Mouse (Mus musculus): ENCODE measurements around the gene Mixl1.

Gene Mixl1
- long read RNA-seq, experiment 1 = 0 reads
- long read RNA-seq, experiment 2 = 0 reads

GRCm38 (mm10) chr1:180696626-180697352 lies at the start of gene Mixl1:
Mixl1 (minus strand) TSS chr1:180697034.
- intact Hi-C loops (cut with DNase I) = no loop called here

- intact Hi-C loops (cut with DNase I) = no loop called here
Measured at GRCm38 (mm10) chr1:180729231-180729630, 32.4 kb upstream of the Mixl1 start.

DNA sequence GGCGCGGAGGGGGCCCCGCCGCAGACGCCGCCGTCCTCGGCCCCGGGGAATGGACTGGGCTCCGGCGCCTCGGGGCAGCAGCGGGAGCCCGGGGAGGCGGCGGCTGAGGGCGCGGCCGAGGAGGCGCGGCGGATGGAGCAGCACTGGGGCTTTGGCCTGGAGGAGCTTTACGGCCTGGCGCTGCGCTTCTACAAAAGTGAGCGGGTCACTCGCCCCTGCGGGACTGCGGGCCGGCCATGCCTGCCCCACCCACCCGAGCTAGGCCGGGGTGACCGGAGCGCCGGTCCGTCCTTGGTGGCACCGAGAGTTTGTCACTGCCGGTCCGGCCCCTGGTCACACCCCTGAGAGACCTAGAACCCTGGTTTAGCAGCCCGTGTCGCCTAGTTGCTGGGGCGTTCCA lies 29.3 kb upstream of the Mixl1 start:
- intact Hi-C loops (cut with DNase I) = no loop called here

DNA sequence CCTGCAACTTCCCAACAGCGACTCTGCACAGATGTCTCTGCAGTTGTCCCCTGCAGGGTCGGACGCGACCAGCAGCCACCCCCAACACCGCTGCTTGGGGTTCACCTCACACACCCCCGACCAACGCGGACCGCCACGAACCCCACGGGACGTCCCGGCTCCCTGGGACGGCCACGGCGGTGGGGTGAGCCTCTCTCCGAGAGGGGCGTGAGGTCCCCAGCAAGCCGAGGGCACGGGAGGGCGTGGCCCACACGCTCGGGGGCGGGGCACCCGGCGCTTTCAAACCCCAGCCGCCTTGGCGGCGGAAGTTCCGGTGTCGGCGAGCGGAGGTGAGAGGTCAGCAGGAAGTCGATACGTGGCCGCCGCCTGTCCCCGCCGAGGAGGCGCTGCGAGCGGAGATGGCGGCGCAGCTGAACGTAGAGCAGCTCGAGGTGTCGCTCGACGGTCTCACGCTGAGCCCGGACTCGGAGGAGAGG lies 28.9 kb upstream of the Mixl1 start, which contains the start of gene Acbd3:
TSS of gene Acbd3 (plus strand) at position 340 of the 476 bp plus-strand sequence.
- intact Hi-C loops (cut with DNase I) = no loop called here

DNA sequence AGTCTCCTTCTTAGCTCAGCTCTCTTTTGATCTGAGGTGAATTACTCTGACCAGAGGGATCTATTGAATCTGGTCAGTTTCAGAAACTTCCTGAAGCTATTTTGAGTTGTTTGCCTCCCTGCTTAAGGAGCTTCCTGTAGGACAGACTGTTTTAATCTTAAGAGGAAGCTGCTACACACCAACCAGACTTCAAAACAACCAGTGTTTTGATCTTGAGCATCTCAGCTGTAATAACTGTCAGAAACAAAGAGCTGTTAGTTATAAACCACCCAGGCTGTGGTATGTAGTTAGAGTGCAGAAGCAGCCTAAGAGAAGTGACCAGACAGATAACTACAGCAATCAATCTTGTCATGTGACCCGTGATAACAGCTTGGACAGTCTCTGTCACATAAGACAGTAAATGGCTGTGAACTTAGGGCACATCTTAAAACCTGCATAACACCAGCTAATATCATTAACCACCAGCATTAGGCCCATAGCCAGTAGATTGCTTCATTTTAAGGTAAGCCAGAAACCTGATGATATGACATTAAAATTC lies 26.9 kb upstream of the Mixl1 start:
- intact Hi-C loops (cut with DNase I) = no loop called here

DNA sequence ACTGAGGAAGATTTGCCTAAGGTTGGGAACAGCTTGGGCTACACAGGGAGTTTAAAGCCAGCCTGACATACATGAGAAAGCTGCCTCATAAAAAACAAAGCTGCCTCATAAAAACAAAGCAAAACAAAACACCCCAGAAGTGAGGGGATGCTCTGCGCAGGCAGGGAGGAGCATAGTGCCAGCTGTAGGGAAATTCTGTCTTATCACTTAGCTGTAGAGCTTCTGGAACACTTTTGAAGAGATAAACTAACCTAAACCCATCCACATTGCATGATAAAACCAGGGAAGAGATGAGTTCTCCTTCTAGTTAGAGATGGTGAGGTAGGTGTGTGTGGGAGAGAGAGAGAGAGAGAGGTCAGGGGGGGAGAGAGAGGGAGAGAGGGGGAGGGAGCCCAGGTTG lies 25.8 kb upstream of the Mixl1 start:
- intact Hi-C loops (cut with DNase I) = no loop called here

- intact Hi-C loops (cut with DNase I) = loop anchor here (1.0 to 10.0 kb wide), 2 partner anchors 44 to 285 kb away; no protein-coding TSS in a partner anchor
Measured at GRCm38 (mm10) chr1:180719951-180720689, 23.3 kb upstream of the Mixl1 start.

GRCm38 (mm10) chr1:180719483-180719882 lies 22.6 kb upstream of the Mixl1 start:
- intact Hi-C loops (cut with DNase I) = loop anchor here (10.0 kb wide), 1 partner anchor 285 kb away; no protein-coding TSS in a partner anchor

GRCm38 (mm10) chr1:180718756-180719155 lies 21.9 kb upstream of the Mixl1 start:
- intact Hi-C loops (cut with DNase I) = loop anchor here (10.0 kb wide), 1 partner anchor 284 kb away; no protein-coding TSS in a partner anchor

- intact Hi-C loops (cut with DNase I) = no loop called here
Measured at GRCm38 (mm10) chr1:180708935-180709776, 12.3 kb upstream of the Mixl1 start.

GRCm38 (mm10) chr1:180707813-180708212 lies 11.0 kb upstream of the Mixl1 start:
- intact Hi-C loops (cut with DNase I) = no loop called here

- intact Hi-C loops (cut with DNase I) = no loop called here
Measured at GRCm38 (mm10) chr1:180707368-180707767, 10.5 kb upstream of the Mixl1 start.

DNA sequence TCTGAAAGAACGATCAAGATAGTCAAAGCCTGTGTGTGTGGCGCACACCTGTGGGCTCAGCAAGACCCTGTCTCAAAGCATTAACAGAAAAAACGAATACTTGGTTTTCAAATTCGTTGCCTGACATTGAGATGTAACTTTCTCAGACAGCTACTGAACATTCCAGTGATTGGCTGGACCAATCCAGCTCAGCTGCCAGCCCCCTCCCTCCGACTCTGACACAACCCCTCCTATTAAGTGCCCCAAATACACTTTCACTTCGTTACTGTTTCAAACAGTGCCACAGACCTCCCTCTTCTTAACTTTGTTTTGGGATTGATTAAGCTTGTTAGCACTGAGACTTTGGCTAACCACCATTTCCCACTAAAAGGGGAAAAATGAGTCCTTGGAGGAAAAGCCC lies 6.6 kb upstream of the Mixl1 start:
- intact Hi-C loops (cut with DNase I) = no loop called here

DNA sequence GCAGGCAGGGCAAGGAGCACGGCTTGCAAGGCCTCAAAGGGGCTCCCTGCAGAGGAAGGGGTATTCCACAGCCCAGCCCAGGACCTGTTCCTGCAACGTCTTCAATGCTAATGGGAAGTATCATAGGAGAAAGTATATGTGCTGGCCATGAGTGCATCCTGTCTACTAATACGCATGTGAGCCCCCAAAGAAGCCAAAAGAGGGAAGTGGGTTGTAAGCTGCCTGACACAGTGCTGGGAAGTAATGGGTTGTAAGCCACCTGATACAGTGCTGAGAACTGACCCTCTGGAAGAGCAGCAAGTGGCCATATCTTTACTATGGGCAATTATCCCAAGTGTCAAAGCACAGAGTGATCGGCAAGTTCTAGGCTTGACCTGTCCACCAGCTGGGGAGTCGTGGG lies 1.2 kb upstream of the Mixl1 start:
- intact Hi-C loops (cut with DNase I) = no loop called here

- intact Hi-C loops (cut with DNase I) = no loop called here
Measured at GRCm38 (mm10) chr1:180691284-180691683, 5.5 kb downstream of the Mixl1 start.

All from adrenal gland (tissue).